Mouse (Mus musculus) CH12.LX (cell line): ENCODE measurements around the gene Pcx. TPM values are rescaled to one million over a fixed set of nuclear protein-coding genes. Genes with fewer than 3 reads are reported as not detected.

ENCODE experiments used
- DNase-seq: peaks from one replicate; pipeline ENCODE4 v3.0.0-alpha.2; 2013; ENCODE audit errors: extremely low read depth
- H3K27ac ChIP-seq: 2 replicates; pipeline ENCODE4 v1.5.1; 2012; ENCODE audit warnings: low read depth, mild to moderate bottlenecking, control low read depth, moderate library complexity; ENCODE audit not compliant: insufficient read depth
- H3K27me3 ChIP-seq: replicated peaks from 2 replicates; pipeline ENCODE3; 2012; ENCODE audit warnings: inconsistent platforms
- H3K36me3 ChIP-seq, 2 experiments: replicated peaks in 1 of 2; 2 replicates each; pipeline versions ENCODE3 to v1.6.1; 2012; ENCODE audit warnings: inconsistent platforms in 1 of 2, low read length in 1 of 2, mild to moderate bottlenecking in 1 of 2, mixed read lengths in 1 of 2, moderate library complexity in 1 of 2; ENCODE audit not compliant: control insufficient read depth in 1 of 2, insufficient read depth in 1 of 2
- H3K4me1 ChIP-seq, 2 experiments: 2 replicates each; pipeline ENCODE4 v1.6.1; 2012; ENCODE audit warnings: inconsistent platforms in 1 of 2, moderate library complexity in 1 of 2; ENCODE audit not compliant: insufficient read depth in 2 of 2, control insufficient read depth in 1 of 2
- H3K4me2 ChIP-seq: 2 replicates; pipeline ENCODE4 v1.6.1; 2012; ENCODE audit warnings: low read depth, mild to moderate bottlenecking, control low read depth; ENCODE audit not compliant: poor library complexity, insufficient read depth, severe bottlenecking
- H3K4me3 ChIP-seq, 3 experiments: fragments of 150-350 bp in 1 of 3; sonication (generic) in 1 of 3; replicated peaks in 1 of 3; 2 replicates each; pipeline versions ENCODE3 to v1.5.1; 2011 to 2012; ENCODE audit warnings: low read depth in 2 of 3, low read length in 2 of 3, mild to moderate bottlenecking in 2 of 3, moderate library complexity in 2 of 3, control low read depth in 1 of 3, improper control_type of control experiment in 1 of 3, inconsistent platforms in 1 of 3, mixed read lengths in 1 of 3; ENCODE audit not compliant: poor library complexity in 1 of 3
- H3K79me2 ChIP-seq: replicated peaks from 2 replicates; pipeline ENCODE4 v1.6.1; 2012; ENCODE audit warnings: mild to moderate bottlenecking, moderate library complexity; ENCODE audit not compliant: control insufficient read depth, poor library complexity, insufficient read depth, severe bottlenecking; ENCODE audit errors: extremely low read depth
- H3K9ac ChIP-seq: 2 replicates; pipeline ENCODE4 v1.6.1; 2012; ENCODE audit warnings: low read depth, mild to moderate bottlenecking, control low read depth, moderate library complexity; ENCODE audit not compliant: insufficient read depth
- H3K9me3 ChIP-seq: replicated peaks from 2 replicates; pipeline ENCODE3; 2012; ENCODE audit warnings: low read length, inconsistent platforms, mixed read lengths
- CHD1 ChIP-seq: IDR thresholded peaks from 2 replicates; pipeline ENCODE4 v1.6.1; 2012; ENCODE audit warnings: low read depth, low read length, improper control_type of control experiment, inconsistent platforms
- CTCF ChIP-seq, 2 experiments: IDR thresholded peaks in 1 of 2; conservative IDR thresholded peaks in 1 of 2; 2 replicates each; pipeline ENCODE4 v1.5.1; 2011 to 2012; ENCODE audit warnings: low read depth in 2 of 2, low read length in 2 of 2, improper control_type of control experiment in 1 of 2, inconsistent platforms in 1 of 2, mild to moderate bottlenecking in 1 of 2, moderate library complexity in 1 of 2
- ETS1 ChIP-seq: conservative IDR thresholded peaks from 2 replicates; pipeline ENCODE4 v1.6.1; 2012; ENCODE audit warnings: low read depth, mild to moderate bottlenecking, inconsistent platforms, low read length, improper control_type of control experiment, moderate library complexity
- GABPA ChIP-seq: IDR thresholded peaks from 2 replicates; pipeline ENCODE4 v1.6.1; 2012; ENCODE audit warnings: low read depth, low read length, improper control_type of control experiment, inconsistent platforms; ENCODE audit not compliant: insufficient replicate concordance
- HCFC1 ChIP-seq: IDR thresholded peaks from 2 replicates; pipeline ENCODE4 v1.6.1; 2012; ENCODE audit warnings: low read depth, mild to moderate bottlenecking, inconsistent platforms, low read length, improper control_type of control experiment
- IRF4 ChIP-seq: IDR thresholded peaks from 2 replicates; pipeline ENCODE4 v1.6.1; 2014; ENCODE audit warnings: low read depth, mild to moderate bottlenecking, inconsistent platforms, low read length, improper control_type of control experiment
- JUN ChIP-seq: IDR thresholded peaks from 2 replicates; pipeline ENCODE4 v1.6.1; 2011; ENCODE audit warnings: low read depth, mild to moderate bottlenecking, low read length, improper control_type of control experiment, moderate library complexity; ENCODE audit not compliant: insufficient read depth
- KAT2A ChIP-seq: IDR thresholded peaks from 2 replicates; pipeline ENCODE4 v1.6.1; 2012; ENCODE audit warnings: low read length, improper control_type of control experiment, inconsistent platforms; ENCODE audit not compliant: insufficient replicate concordance
- MAFK ChIP-seq: IDR thresholded peaks from 2 replicates; pipeline ENCODE4 v1.6.1; 2011; ENCODE audit warnings: low read length, improper control_type of control experiment; ENCODE audit not compliant: insufficient replicate concordance
- MAX ChIP-seq: IDR thresholded peaks from 2 replicates; pipeline ENCODE4 v1.6.1; 2011; ENCODE audit warnings: low read length, improper control_type of control experiment
- MAZ ChIP-seq: IDR thresholded peaks from 2 replicates; pipeline ENCODE4 v1.6.1; 2012; ENCODE audit warnings: low read depth, mild to moderate bottlenecking, inconsistent platforms, low read length, improper control_type of control experiment, moderate library complexity
- MEF2A ChIP-seq: IDR thresholded peaks from 2 replicates; pipeline ENCODE4 v1.6.1; 2014; ENCODE audit warnings: low read depth, mild to moderate bottlenecking, inconsistent platforms, low read length, improper control_type of control experiment, borderline replicate concordance
- MXI1 ChIP-seq: IDR thresholded peaks from 2 replicates; pipeline ENCODE4 v1.6.1; 2011; ENCODE audit warnings: mild to moderate bottlenecking, low read depth, low read length, improper control_type of control experiment
- MYC ChIP-seq: IDR thresholded peaks from 2 replicates; pipeline ENCODE4 v1.6.1; 2011; ENCODE audit warnings: low read depth, mild to moderate bottlenecking, improper control_type of control experiment, low read length
- NELFE ChIP-seq: IDR thresholded peaks from 2 replicates; pipeline ENCODE4 v1.6.1; 2011; ENCODE audit warnings: low read depth, low read length, improper control_type of control experiment
- NRF1 ChIP-seq: IDR thresholded peaks from 2 replicates; pipeline ENCODE4 v1.6.1; 2014; ENCODE audit warnings: low read depth, mild to moderate bottlenecking, inconsistent platforms, low read length, improper control_type of control experiment, moderate library complexity
- POLR2AphosphoS2 ChIP-seq: IDR thresholded peaks from 2 replicates; pipeline ENCODE4 v1.6.1; 2011; ENCODE audit warnings: low read depth, low read length, improper control_type of control experiment
- RAD21 ChIP-seq: IDR thresholded peaks from 2 replicates; pipeline ENCODE4 v1.6.1; 2011; ENCODE audit warnings: low read depth, mild to moderate bottlenecking, low read length, improper control_type of control experiment, moderate library complexity
- RCOR1 ChIP-seq: conservative IDR thresholded peaks from 2 replicates; pipeline ENCODE4 v1.6.1; 2012; ENCODE audit warnings: low read depth, mild to moderate bottlenecking, inconsistent platforms, low read length, improper control_type of control experiment
- SIN3A ChIP-seq: IDR thresholded peaks from 2 replicates; pipeline ENCODE4 v1.6.1; 2012; ENCODE audit warnings: low read length, improper control_type of control experiment, inconsistent platforms
- TBP ChIP-seq: conservative IDR thresholded peaks from 2 replicates; pipeline ENCODE4 v1.6.1; 2011; ENCODE audit warnings: low read depth, low read length, improper control_type of control experiment
- UBTF ChIP-seq: IDR thresholded peaks from 2 replicates; pipeline ENCODE4 v1.6.1; 2012; ENCODE audit warnings: low read depth, mild to moderate bottlenecking, inconsistent platforms, low read length, improper control_type of control experiment, moderate library complexity
- USF2 ChIP-seq: conservative IDR thresholded peaks from 2 replicates; pipeline ENCODE4 v1.6.1; 2011; ENCODE audit warnings: low read depth, low read length, improper control_type of control experiment
- ZC3H11A ChIP-seq: IDR thresholded peaks from 2 replicates; pipeline ENCODE4 v1.6.1; 2012; ENCODE audit warnings: low read depth, mild to moderate bottlenecking, inconsistent platforms, low read length, improper control_type of control experiment
- ZNF384 ChIP-seq: IDR thresholded peaks from 2 replicates; pipeline ENCODE4 v1.6.1; 2012; ENCODE audit warnings: low read depth, low read length, improper control_type of control experiment, inconsistent platforms
- dilution Hi-C: fragments of 300-500 bp; cut with MboI; formaldehyde crosslinking; loops from 2 replicates; pipeline ENCODE4 v1.14.3; 2020; ENCODE audit warnings: low sequenced_read_pairs; ENCODE audit not compliant: extremely low pct_unique_long_range_greater_than_20kb, extremely low pct_ligation_motif_present
- in situ Hi-C: fragments of 300-500 bp; cut with MboI; formaldehyde crosslinking; loops from 3 replicates; pipeline ENCODE4 v1.14.3; 2019; ENCODE audit warnings: low sequenced_read_pairs, low pct_ligation_motif_present, low pct_unique_long_range_greater_than_20kb, mixed read lengths
- polyA plus RNA-seq: library from polyadenylated mRNA; unstranded; fragments of >175 nt; gene quantifications from 2 replicates; pipeline ENCODE4 v1.2.1, GENCODE M21; 2012; ENCODE audit warnings: low read depth; ENCODE audit not compliant: insufficient read length
- total RNA-seq, 2 experiments: library from RNA; depleted of rRNA; stranded (reverse); fragments of 300-350 nt in 1 of 2; fragments of >200 nt in 1 of 2; gene quantifications; 2 replicates each; pipeline ENCODE4 v1.2.3; 2012 to 2014

The Pcx gene
- total and polyA plus RNA-seq, 3 experiments, result 7.7 to 14.2 (median 10.7) TPM

GRCm38 (mm10) chr19:4534646-4535045 lies 24.4 kb downstream of the Pcx start:
- dilution Hi-C loops (no loop called here), in situ Hi-C loops (no loop called here)
- Histone ChIP-seq H3K9ac (no peak overlapping the region), H3K79me2 (no peaks in the 10 kb centered on the region), H3K9me3 (no peaks in the 10 kb centered on the region), H3K27me3 (no peaks in the 10 kb centered on the region), H3K4me2 (no peak overlapping the region), H3K27ac (no peak overlapping the region), H3K36me3 (no peaks in the 10 kb centered on the region), H3K4me3 (no peak overlapping the region), H3K4me1 (no peaks in the 10 kb centered on the region)
- TF ChIP-seq SIN3A (no peak), MAZ (no peak), NELFE (no peak), UBTF (no peak), RCOR1 (no peak), ZNF384 (no peak), MAFK (no peak), KAT2A (no peak)
- no peak for DNase-seq

GRCm38 (mm10) chr19:4535922-4536321 lies 25.6 kb downstream of the Pcx start:
- TF ChIP-seq JUN (no peak), NELFE (no peak), UBTF (no peak), IRF4 (no peak), MAX (no peak), NRF1 (no peak), ZC3H11A (no peak)
- H3K4me3 ChIP-seq, result no peak overlapping the region

GRCm38 (mm10) chr19:4536606-4537005 lies 26.3 kb downstream of the Pcx start:
- H3K27ac ChIP-seq, result no peak overlapping the region
- H3K9ac ChIP-seq, result no peak overlapping the region
- in situ Hi-C loops, result no loop called here
- no peaks in the 10 kb centered on the region for H3K27me3 ChIP-seq
- H3K4me1 ChIP-seq, result no peaks in the 10 kb centered on the region
- no peak overlapping the region for H3K4me2 ChIP-seq
- H3K36me3 ChIP-seq, result peaks cover 0 to 2% of the 10 kb centered on the region in 2 experiments
- DNase-seq, result no peak
- peaks cover 2% of the 10 kb centered on the region for H3K9me3 ChIP-seq
- no peak overlapping the region for H3K4me3 ChIP-seq
- dilution Hi-C loops, result no loop called here
- no peaks in the 10 kb centered on the region for H3K79me2 ChIP-seq
- no peak for TF ChIP-seq TBP
- TF ChIP-seq ETS1, result no peak
- TF ChIP-seq USF2, result no peak
- TF ChIP-seq CHD1, result no peak
- no peak for TF ChIP-seq MXI1
- no peak for TF ChIP-seq NRF1
- TF ChIP-seq NELFE, result no peak
- TF ChIP-seq RCOR1, result no peak
- no peak for TF ChIP-seq HCFC1
- no peak for TF ChIP-seq GABPA
- no peak for TF ChIP-seq ZC3H11A
- no peak for TF ChIP-seq CTCF (conservative IDR thresholded peaks at IDR 0.05 in 1 of 2, IDR thresholded peaks at IDR 0.05 in 1 of 2; ENCODE audit: low read depth in 2 of 2, low read length in 2 of 2)
- TF ChIP-seq MAFK, result no peak
- TF ChIP-seq POLR2AphosphoS2, result no peak
- no peak for TF ChIP-seq MYC
- no peak for TF ChIP-seq RAD21
- TF ChIP-seq MEF2A, result no peak

More at GRCm38 (mm10) chr19:4535922-4536321, 25.6 kb downstream of the Pcx start:
- peaks cover 0 to 2% of the 10 kb centered on the region in 2 experiments for H3K36me3 ChIP-seq
- in situ Hi-C loops (no loop called here), dilution Hi-C loops (no loop called here)
- H3K27me3 ChIP-seq, result no peaks in the 10 kb centered on the region
- peaks cover 2% of the 10 kb centered on the region for H3K9me3 ChIP-seq
- H3K79me2 ChIP-seq, result no peaks in the 10 kb centered on the region
- no peak overlapping the region for H3K27ac ChIP-seq
- no peak overlapping the region for H3K4me2 ChIP-seq
- DNase-seq, result no peak
- no peak overlapping the region for H3K9ac ChIP-seq
- H3K4me1 ChIP-seq, result no peaks in the 10 kb centered on the region
